Mouse (Mus musculus) R1 (cell line): Measurements from ENCODE around the gene Nlrp4e.
"Not testable (repeated sequence)": the region's sequence is repeated elsewhere in the genome, so short reads cannot be mapped to it uniquely, and the experiment has no call there.

Experiments
- DNase-seq: peaks from one replicate; pipeline ENCODE4 v3.0.0-alpha.2; 2018; ENCODE audit warnings: low read depth, low spot score

Gene Nlrp4e

DNA sequence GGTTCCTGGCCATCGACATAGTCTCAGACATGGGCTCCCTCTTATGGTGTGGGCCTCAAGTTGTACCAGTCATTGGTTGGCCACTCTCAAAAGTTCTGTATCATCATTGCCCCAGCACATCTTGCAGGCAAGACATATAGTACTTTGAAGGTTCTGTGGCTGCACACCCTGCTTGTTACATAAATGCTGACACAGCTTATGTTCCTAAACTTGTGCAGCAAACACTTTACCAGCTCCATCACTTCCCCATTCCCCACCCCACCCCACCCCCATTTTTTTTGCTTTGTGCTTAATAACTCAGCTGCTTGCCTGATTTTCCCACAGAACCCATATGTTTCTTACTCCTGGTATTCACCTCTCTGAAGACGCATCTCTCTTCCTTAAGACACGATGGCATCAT, at the start of gene Nlrp4e:
Gene Nlrp4e (plus strand): TSS at position 301 of the 400 bp plus-strand sequence.
- DNase-seq: not testable (repeated sequence)

DNA sequence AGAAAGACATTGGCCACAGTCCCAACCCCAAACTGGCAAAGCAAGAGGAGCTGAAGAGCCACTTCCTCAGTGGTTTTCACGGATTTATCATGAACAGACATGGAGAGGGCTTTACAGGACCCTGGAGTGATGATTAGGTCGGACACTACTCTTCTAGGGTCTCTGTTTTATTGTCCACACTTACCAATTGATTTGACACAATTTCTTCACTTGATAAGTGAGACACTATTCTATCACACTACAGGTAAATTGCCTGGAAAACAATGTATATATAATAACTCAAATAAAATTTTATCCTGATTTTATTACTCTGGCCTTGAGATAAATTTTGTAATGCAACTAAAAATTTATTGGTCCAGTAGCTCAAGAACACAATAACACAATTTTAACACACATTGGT, 49.4 kb upstream of the Nlrp4e start, which contains the start of gene Vmn1r166:
Gene Vmn1r166 (minus strand): TSS at position 101 of the 400 bp plus-strand sequence.
- not testable (repeated sequence) for DNase-seq

DNA sequence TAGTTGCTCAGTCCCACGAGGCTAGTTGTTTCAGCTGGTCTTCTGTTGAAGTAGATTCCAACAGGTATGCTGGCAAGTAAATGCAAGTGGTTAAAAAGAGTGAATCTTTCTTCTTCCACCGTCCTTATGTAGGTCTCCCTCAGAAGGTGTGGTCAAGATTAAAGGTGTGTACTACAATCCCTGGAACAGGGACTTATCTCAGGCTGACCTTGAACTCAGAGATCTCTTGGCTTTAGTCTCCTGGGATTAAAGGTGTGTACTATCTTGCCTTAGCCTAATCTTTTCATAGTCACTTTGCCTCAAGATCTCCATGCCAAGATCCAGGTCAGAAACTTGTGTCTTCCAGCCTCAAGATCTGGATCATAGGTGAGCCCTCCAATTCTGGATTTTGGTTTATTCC, 22.2 kb upstream of the Nlrp4e start, which contains the start of gene Gm6902:
Gene Gm6902 (minus strand): TSS at position 101 of the 400 bp plus-strand sequence.
- not testable (repeated sequence) for DNase-seq

DNA sequence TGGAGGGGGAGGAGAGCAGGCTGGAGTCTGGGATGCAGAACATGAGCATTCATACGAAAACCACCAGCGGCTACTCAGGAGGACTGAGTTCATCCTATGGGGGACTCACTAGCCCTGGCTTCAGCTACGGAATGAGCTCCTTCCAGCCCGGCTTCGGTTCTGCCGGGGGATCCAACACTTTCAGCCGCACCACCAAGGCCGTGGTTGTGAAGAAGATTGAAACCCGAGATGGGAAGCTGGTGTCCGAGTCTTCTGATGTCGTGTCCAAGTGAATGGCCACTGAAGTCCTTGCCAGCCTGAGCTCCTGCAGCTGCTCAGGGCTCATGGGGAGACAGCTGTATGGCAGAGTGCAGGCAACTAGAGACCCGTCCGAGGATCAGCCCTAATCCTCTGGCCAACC, 57.3 kb downstream of the Nlrp4e start:
- not testable (repeated sequence) for DNase-seq

DNA sequence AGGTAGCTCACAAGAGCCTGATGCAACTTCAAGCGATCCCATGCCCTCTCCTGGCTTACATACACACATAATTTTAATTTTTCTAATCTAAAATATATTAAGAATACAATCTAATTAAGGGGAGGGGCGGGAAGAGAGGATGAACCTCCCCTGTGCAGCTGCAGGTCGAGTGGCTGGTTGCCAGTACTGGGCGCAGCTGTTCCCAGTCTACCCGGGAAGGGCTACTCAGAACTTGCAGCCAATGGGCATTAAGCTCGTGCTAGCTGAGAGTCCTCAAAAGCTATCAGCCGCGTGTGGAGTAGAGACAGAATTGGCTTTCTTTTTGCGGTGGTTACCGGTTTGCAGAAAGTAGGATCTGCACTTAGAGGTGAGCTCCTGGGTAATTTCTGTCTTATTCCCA, 84.6 kb downstream of the Nlrp4e start, which contains the start of gene Nlrp5:
Gene Nlrp5 (plus strand): TSS at position 301 of the 400 bp plus-strand sequence.
- DNase-seq: no peak
